Mouse (Mus musculus): Measurements from ENCODE around the gene Olfr1419. TPM values are rescaled to one million over a fixed set of nuclear protein-coding genes. Genes with fewer than 3 reads are reported as not detected.

Gene Olfr1419
- total RNA-seq, 2 experiments from 2014 or later: not detected

Small RNA genes within 50 kb of the gene (microRNA-seq; reads per million reads assigned to microRNA genes)
- 5.5 reads per million, percentile 12 among the genes with 10 or more reads in this experiment for gene Mir6994

Other genes with a start within 250 kb of the Olfr1419 start
- not detected for gene Ms4a3, start 234.3 kb downstream of the Olfr1419 start, total RNA-seq (2021)
- not detected for gene Oosp2, start 214.5 kb downstream of the Olfr1419 start, total RNA-seq (2021)
- gene Oosp1, start 184.0 kb downstream of the Olfr1419 start, total RNA-seq (2021): not detected
- gene Oosp3, start 178.1 kb downstream of the Olfr1419 start, total RNA-seq (2021): not detected
- not detected for gene Gif, start 127.6 kb downstream of the Olfr1419 start, total RNA-seq (2021)
- gene Mrpl16, start 104.7 kb downstream of the Olfr1419 start, total RNA-seq (2021): 10 to 100 TPM; 60.5 to 63.2 TPM
- gene Stx3, start 55.7 kb downstream of the Olfr1419 start, total RNA-seq (2021): 1 to 10 TPM; 1.7 to 1.8 TPM
- gene Olfr1417, start 35.9 kb downstream of the Olfr1419 start, total RNA-seq (2021): not detected
- not detected for gene Olfr1418, start 14.0 kb downstream of the Olfr1419 start, total RNA-seq (2021)
- gene Olfr1420, start 11.5 kb upstream of the Olfr1419 start, total RNA-seq (2021): not detected
- gene Patl1, start 37.3 kb upstream of the Olfr1419 start, total RNA-seq (2021): 10 to 100 TPM; 23.6 to 27.3 TPM
- 10 to 100 TPM; 53.4 to 56.3 TPM for gene Osbp, start 90.8 kb upstream of the Olfr1419 start, total RNA-seq (2021)
- not detected for gene Olfr1423, start 166.2 kb upstream of the Olfr1419 start, total RNA-seq (2021)
- not detected for gene Olfr1424, start 187.6 kb upstream of the Olfr1419 start, total RNA-seq (2021)
- not detected for gene Olfr1425, start 202.6 kb upstream of the Olfr1419 start, total RNA-seq (2021)
- not detected for gene Olfr1426, start 216.9 kb upstream of the Olfr1419 start, total RNA-seq (2021)
- gene Olfr1427, start 228.2 kb upstream of the Olfr1419 start, total RNA-seq (2021): not detected
- gene Olfr1428, start 240.8 kb upstream of the Olfr1419 start, total RNA-seq (2021): not detected
- not detected for gene Olfr76, start 248.1 kb upstream of the Olfr1419 start, total RNA-seq (2021)